In genomic region chr1:170152552-170152951, GRCm38 (mm10) we compare ENCODE assay signal across 27 mouse cellular contexts. TPM values are rescaled to one million over a fixed set of nuclear protein-coding genes. Genes with fewer than 3 reads are reported as not detected.
DNase-seq lines count a peak whose midpoint lies in the region; ATAC-seq lines count a peak whose summit lies in the region.
"Had no signal": no experiment of that assay in that cellular context is flagged by ENCODE, and none has a peak within 500 bp of the region (broad histone marks: within the 10 kb centered on the region; RNA-seq: fewer than 3 reads in every experiment).

No protein-coding gene starts in this region.

- H3K27me3 ChIP-seq in hindbrain, embryonic 16.5 days (replicated peaks; ENCODE audit: control insufficient read depth, insufficient read depth, low read length): no peaks in the 10 kb centered on the region
- H3K27me3 ChIP-seq: intestine, embryonic 15.5 days; limb, embryonic 15.5 days; liver, embryonic 13.5 days; neural tube, embryonic 13.5 days had no signal

- no peak for DNase-seq in frontal cortex, postnatal 10 days (ENCODE audit: low spot score in 2 of 2)
- peak; percentile 51 for DNase-seq in CD4-positive, CD25-positive, alpha-beta regulatory T cell, adult 2 months (ENCODE audit: low read depth, low spot score)
- DNase-seq in R1 (ENCODE audit: low read depth, low spot score): peak; percentile 9
- DNase-seq in heart, postnatal 25 days (ENCODE audit: low spot score): no peak
- DNase-seq: adrenal gland, adult 8-10 months; cerebellum, adult 2 months; cerebellum, postnatal 14 days; gastrocnemius, postnatal 14 days; heart, postnatal 4 days; kidney, adult 8-10 months; layer of hippocampus, adult 9-11 months; liver, embryonic 13.5 days; lung, adult 2 months; lung, postnatal 14 days; thymus, postnatal 36 days had no signal

- H3K36me3 ChIP-seq in hindbrain, embryonic 16.5 days (ENCODE audit: control insufficient read depth, insufficient read depth, low read length): peaks cover 12% of the 10 kb centered on the region

- no peaks in the 10 kb centered on the region for H3K9me3 ChIP-seq in hindbrain, embryonic 16.5 days (ENCODE audit: control insufficient read depth, low read length)
- H3K9me3 ChIP-seq: heart, embryonic 10.5 days; intestine, embryonic 15.5 days; limb, embryonic 10.5 days; limb, embryonic 15.5 days; liver, embryonic 13.5 days; neural tube, embryonic 13.5 days had no signal

- 93% methylated on average over 2 of the region's 2 CpGs for WGBS in hindbrain, embryonic 16.5 days

- no peaks in the 10 kb centered on the region for H3K4me1 ChIP-seq in hindbrain, embryonic 16.5 days (ENCODE audit: control insufficient read depth, insufficient read depth, low read depth, low read length)
- H3K4me1 ChIP-seq: intestine, embryonic 15.5 days; limb, embryonic 10.5 days; neural tube, embryonic 13.5 days had no signal

- H3K4me3 ChIP-seq in hindbrain, embryonic 16.5 days (ENCODE audit: low read length): no peak overlapping the region
- H3K4me3 ChIP-seq: erythroblast, embryonic 14.5 days; heart, embryonic 10.5 days; intestine, embryonic 15.5 days; limb, embryonic 10.5 days; limb, embryonic 15.5 days; liver, embryonic 13.5 days; neural tube, embryonic 13.5 days had no signal

- no peak overlapping the region for H3K27ac ChIP-seq in hindbrain, embryonic 16.5 days (ENCODE audit: low read depth, low read length)
- H3K27ac ChIP-seq: heart, embryonic 10.5 days; hindbrain, embryonic 14.5 days; intestine, embryonic 15.5 days; kidney, postnatal 0 days; limb, embryonic 10.5 days; limb, embryonic 15.5 days; liver, embryonic 13.5 days; neural tube, embryonic 13.5 days had no signal

- H3K4me2 ChIP-seq in hindbrain, embryonic 16.5 days (ENCODE audit: low read length): no peak overlapping the region
- H3K4me2 ChIP-seq: hindbrain, embryonic 14.5 days; intestine, embryonic 15.5 days; limb, embryonic 15.5 days; liver, embryonic 13.5 days; midbrain, embryonic 11.5 days; neural tube, embryonic 13.5 days had no signal

- intact Hi-C loops in heart, postnatal 25 days (cut with DNase I): no loop called here

- no peak overlapping the region for H3K9ac ChIP-seq in hindbrain, embryonic 16.5 days (ENCODE audit: low read depth, low read length)
- H3K9ac ChIP-seq: hindbrain, embryonic 14.5 days; intestine, embryonic 15.5 days; limb, embryonic 15.5 days; liver, embryonic 13.5 days; neural tube, embryonic 13.5 days had no signal

- ATAC-seq in frontal cortex, adult (ENCODE audit: low TSS enrichment): 0 out of 2 replicates have a peak, but pooled peaks have one; percentile 38
- peak; percentile 61; the same call in 1 of the 2 replicates for ATAC-seq in neutrophil, adult 5-6 weeks (ENCODE audit: extremely low read depth, insufficient number of reproducible peaks, low FRiP score, poor library complexity, severe bottlenecking)
- no peak for ATAC-seq in hindbrain, embryonic 16.5 days
- ATAC-seq: intestine, embryonic 15.5 days had no signal

RNA-seq across cellular contexts. Expression of gene Uap1, which starts 22.2 kb away (rescaled TPM):
- 44.3 and 62.6 TPM in 2 replicates for total RNA-seq in neutrophil, adult 5-6 weeks (2017)
- 10 to 100 TPM; 54.8 to 56.9 TPM for total RNA-seq in heart, postnatal 25 days (2021)
- 65.0 and 65.4 TPM in 2 replicates for polyA plus RNA-seq in hindbrain, embryonic 16.5 days (2015; fragmentation: Nextera tagmentation; extraction: Ambion mirVana)

RNA-seq across cellular contexts. Expression of gene Ddr2, which starts 42.0 kb away (rescaled TPM):
- total RNA-seq in neutrophil, adult 5-6 weeks (2017): not detected in 2 replicates
- 10 to 100 TPM; 23.4 to 29.0 TPM for total RNA-seq in heart, postnatal 25 days (2021)
- 7.7 and 10.1 TPM in 2 replicates for polyA plus RNA-seq in hindbrain, embryonic 16.5 days (2015; fragmentation: Nextera tagmentation; extraction: Ambion mirVana)
- polyA plus RNA-seq: erythroblast, embryonic 14.5 days had no signal

Comparison
In these comparisons a context has a peak if more than half of its experiments do, and no peak if none do; other contexts are left out.
1. DNase-seq: peak in CD4-positive, CD25-positive, alpha-beta regulatory T cell, adult 2 months (single experiment) and R1 (single experiment); none in frontal cortex, postnatal 10 days (0 of 2) and heart, postnatal 25 days (single experiment).
2. RNA of gene Ddr2, which starts 42.0 kb away (total RNA-seq): 23.4 to 29.0 TPM in heart, postnatal 25 days; not detected in neutrophil, adult 5-6 weeks; every median in the first group is over 10 times any median in the second.